Mouse (Mus musculus) myocyte (in vitro differentiated cells): ENCODE results near the gene Klrc2. TPM values are rescaled to one million over a fixed set of nuclear protein-coding genes. Genes with fewer than 3 reads are reported as not detected.
"Not testable (repeated sequence)": the region's sequence is repeated elsewhere in the genome, so short reads cannot be mapped to it uniquely, and the experiment has no call there.

ENCODE experiments used
- H3K27me3 ChIP-seq: one replicate; pipeline ENCODE4 v1.6.1; 2011; ENCODE audit not compliant: control insufficient read depth, insufficient read depth, insufficient read length
- H3K36me3 ChIP-seq: one replicate; pipeline ENCODE4 v1.6.1; 2011; ENCODE audit not compliant: control insufficient read depth, insufficient read depth
- H3K4me2 ChIP-seq: one replicate; pipeline ENCODE4 v1.6.1; 2011; ENCODE audit warnings: low read depth, control low read depth
- H3K4me3 ChIP-seq: one replicate; pipeline ENCODE4 v1.5.1; 2011; ENCODE audit warnings: mild to moderate bottlenecking, control low read depth, moderate library complexity
- H3K79me2 ChIP-seq: one replicate; pipeline ENCODE4 v1.6.1; 2011; ENCODE audit not compliant: control insufficient read depth, insufficient read depth
- H3ac ChIP-seq: one replicate; pipeline ENCODE4 v1.6.1; 2011; ENCODE audit not compliant: control insufficient read depth, insufficient read length
- CEBPB ChIP-seq: IDR thresholded peaks from 2 replicates; pipeline ENCODE4 v1.6.1; 2011; ENCODE audit warnings: mild to moderate bottlenecking, moderate library complexity; ENCODE audit not compliant: poor library complexity, insufficient read depth, severe bottlenecking
- E2F4 ChIP-seq: IDR thresholded peaks from one replicate; pipeline ENCODE4 v1.6.1; 2011; ENCODE audit warnings: mild to moderate bottlenecking, control low read depth, moderate library complexity; ENCODE audit not compliant: insufficient read depth
- MAX ChIP-seq: IDR thresholded peaks from one replicate; pipeline ENCODE4 v1.6.1; 2011; ENCODE audit warnings: low read depth, mild to moderate bottlenecking, control low read depth
- MYOD1 ChIP-seq, 3 experiments: IDR thresholded peaks; one replicate each; pipeline ENCODE4 v1.6.1; 2011; ENCODE audit warnings: control low read depth in 2 of 3, low read depth in 2 of 3, mild to moderate bottlenecking in 2 of 3, moderate library complexity in 1 of 3; ENCODE audit not compliant: insufficient read length in 2 of 3, control insufficient read depth in 1 of 3
- MYOG ChIP-seq, 3 experiments: IDR thresholded peaks; one replicate each; pipeline ENCODE4 v1.6.1; 2011; ENCODE audit warnings: control low read depth in 2 of 3, low read depth in 2 of 3, mild to moderate bottlenecking in 2 of 3; ENCODE audit not compliant: insufficient read length in 2 of 3, control insufficient read depth in 1 of 3, insufficient read depth in 1 of 3
- POLR2A ChIP-seq: IDR thresholded peaks from one replicate; pipeline ENCODE4 v1.6.1; 2011; ENCODE audit warnings: low read depth, mild to moderate bottlenecking, control low read depth, moderate library complexity; ENCODE audit not compliant: insufficient read length
- POLR2AphosphoS2 ChIP-seq: IDR thresholded peaks from one replicate; pipeline ENCODE4 v1.6.1; 2011; ENCODE audit warnings: low read depth, control low read depth; ENCODE audit not compliant: insufficient read length
- TCF12 ChIP-seq: IDR thresholded peaks from one replicate; pipeline ENCODE4 v1.6.1; 2011; ENCODE audit warnings: mild to moderate bottlenecking, control low read depth; ENCODE audit not compliant: poor library complexity, insufficient read depth, severe bottlenecking
- TCF3 ChIP-seq: IDR thresholded peaks from one replicate; pipeline ENCODE4 v1.6.1; 2011; ENCODE audit warnings: low read depth, control low read depth; ENCODE audit not compliant: insufficient read length
- USF1 ChIP-seq: IDR thresholded peaks from one replicate; pipeline ENCODE4 v1.6.1; 2011; ENCODE audit warnings: low read depth, mild to moderate bottlenecking, control low read depth, moderate library complexity
- polyA plus RNA-seq: library from polyadenylated mRNA; unstranded; fragments of >200 nt; fragmentation: generic; extraction: Trizol; gene quantifications from one replicate; pipeline ENCODE4 v1.2.1, GENCODE M21; 2012; ENCODE audit warnings: missing spikeins

Klrc2 gene
- polyA plus RNA-seq: not detected

- not testable (repeated sequence) for H3K79me2 ChIP-seq, H3K27me3 ChIP-seq, H3K4me3 ChIP-seq, H3K36me3 ChIP-seq, H3K4me2 ChIP-seq, H3ac ChIP-seq
These were observed at the start of gene Klrc2 for GRCm38 (mm10) chr6:129660589-129660988. Gene Klrc2 (minus strand): TSS chr6:129660689.

DNA sequence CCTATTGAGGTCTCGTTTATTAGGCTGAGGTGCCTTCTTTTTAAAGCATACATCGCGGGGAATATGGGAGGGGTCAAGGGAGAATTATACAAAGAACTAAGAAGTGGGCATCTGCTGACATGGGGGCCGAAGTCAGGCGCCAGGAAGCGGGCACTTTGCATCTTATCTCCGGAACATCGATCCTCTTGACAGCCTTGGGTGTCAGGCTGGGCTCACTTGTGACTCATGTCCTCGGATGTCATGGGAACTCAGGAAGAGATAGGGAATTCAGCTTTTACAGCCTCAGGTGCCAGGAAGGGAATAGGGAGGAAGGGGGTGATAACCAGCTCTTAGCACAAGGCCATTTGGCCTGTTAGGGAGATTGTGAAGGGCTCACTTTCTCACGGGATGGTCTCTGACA, 30.9 kb upstream of the Klrc2 start:
- not testable (repeated sequence) for H3K4me3 ChIP-seq, H3K27me3 ChIP-seq, H3K36me3 ChIP-seq, H3ac ChIP-seq, H3K4me2 ChIP-seq, H3K79me2 ChIP-seq

DNA sequence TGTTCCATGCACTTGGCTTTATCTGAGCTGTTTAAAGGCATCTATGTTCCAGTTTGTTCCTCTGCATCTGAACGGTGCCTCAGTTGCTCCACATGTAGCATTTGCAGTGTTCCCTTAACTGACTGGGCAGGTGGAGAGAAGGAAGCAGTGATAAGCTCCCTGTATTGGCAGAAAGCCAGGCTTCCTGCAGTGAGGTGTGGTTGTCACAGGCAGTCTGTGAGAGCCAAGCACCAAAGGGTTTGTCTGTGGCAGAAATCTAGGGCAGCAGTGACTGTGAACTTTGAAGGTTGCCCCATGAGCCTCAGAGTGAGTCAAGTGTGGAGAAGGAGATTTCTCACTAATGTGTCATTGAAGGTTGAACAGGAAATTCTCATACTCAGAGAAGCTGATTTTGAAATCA, 19.9 kb upstream of the Klrc2 start:
- no peak for TF ChIP-seq MAX
- no peak for TF ChIP-seq TCF3
- TF ChIP-seq TCF12: no peak
- TF ChIP-seq MYOG (IDR thresholded peaks at IDR 0.05; ENCODE audit: control insufficient read depth in 1 of 3, insufficient read depth in 1 of 3, insufficient read length in 2 of 3, low read depth in 2 of 3): no peak
- no peak for TF ChIP-seq CEBPB
- TF ChIP-seq E2F4: no peak
- no peak for TF ChIP-seq USF1

DNA sequence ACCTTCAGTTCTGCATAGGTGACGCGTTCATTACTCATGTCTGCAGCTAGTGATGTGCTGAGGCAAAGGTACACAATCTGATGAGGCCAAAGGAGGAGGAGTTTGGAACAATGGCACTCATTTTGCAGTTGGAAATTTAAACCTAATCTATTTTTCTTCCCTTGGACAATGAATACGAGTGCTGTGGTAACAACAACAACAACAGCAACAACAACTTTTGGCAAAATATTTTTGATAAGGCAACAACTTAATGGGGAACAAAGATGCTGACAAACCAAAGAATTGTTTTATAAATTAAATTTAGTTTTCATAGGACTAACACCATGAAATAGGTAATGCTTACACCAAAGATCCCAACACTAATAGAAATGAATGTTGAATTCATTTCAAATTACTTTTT, 18.4 kb upstream of the Klrc2 start, which contains the start of gene Klrc1:
TSS of gene Klrc1 (minus strand) at position 101 of the 400 bp plus-strand sequence.
- H3K36me3 ChIP-seq: no peaks in the 10 kb centered on the region
- no peaks in the 10 kb centered on the region for H3K27me3 ChIP-seq
- no peaks in the 10 kb centered on the region for H3K79me2 ChIP-seq
- H3K4me3 ChIP-seq: no peak within 1 kb of the TSS
- TF ChIP-seq POLR2A (no peak), MYOD1 (IDR thresholded peaks at IDR 0.05; ENCODE audit: control insufficient read depth in 1 of 3, insufficient read length in 2 of 3, low read depth in 2 of 3) (no peak), POLR2AphosphoS2 (no peak)
- no peak within 1 kb of the TSS for H3K4me2 ChIP-seq
- no peak within 1 kb of the TSS for H3ac ChIP-seq

More for the DNA sequence above, 19.9 kb upstream of the Klrc2 start:
- H3ac ChIP-seq: no peak overlapping the region
- H3K4me3 ChIP-seq: no peak overlapping the region
- H3K36me3 ChIP-seq: no peaks in the 10 kb centered on the region
- H3K4me2 ChIP-seq: no peak overlapping the region
- no peaks in the 10 kb centered on the region for H3K27me3 ChIP-seq
- no peaks in the 10 kb centered on the region for H3K79me2 ChIP-seq

- not testable (repeated sequence) for H3K4me2 ChIP-seq, H3K36me3 ChIP-seq, H3K79me2 ChIP-seq, H3K4me3 ChIP-seq, H3ac ChIP-seq, H3K27me3 ChIP-seq
These were observed 812 bp upstream of the Klrc2 start for GRCm38 (mm10) chr6:129661301-129661700.

- not testable (repeated sequence) for H3ac ChIP-seq, H3K79me2 ChIP-seq, H3K4me2 ChIP-seq, H3K4me3 ChIP-seq, H3K27me3 ChIP-seq, H3K36me3 ChIP-seq
These were observed 16.4 kb downstream of the Klrc2 start for GRCm38 (mm10) chr6:129644054-129644453.

DNA sequence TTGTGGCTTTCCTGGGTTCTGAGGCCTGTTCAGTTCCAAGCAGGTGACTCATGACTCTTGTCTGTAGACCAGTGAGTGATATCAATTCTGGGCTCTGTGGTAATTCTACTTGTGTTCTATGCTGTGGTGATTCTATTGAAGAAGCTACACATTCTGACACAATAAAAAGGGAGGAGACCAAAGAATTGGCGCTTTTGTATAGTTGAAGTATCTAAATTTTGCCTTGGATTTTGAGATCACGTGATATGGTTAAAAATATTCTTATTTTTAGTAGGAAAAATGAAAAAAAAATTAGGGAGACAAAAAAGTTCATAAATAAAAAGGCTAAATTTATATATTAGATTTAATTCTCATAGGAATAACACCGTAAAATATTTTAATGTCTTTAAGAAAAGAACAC, 17.3 kb downstream of the Klrc2 start, which contains the start of gene Klrc3:
TSS of gene Klrc3 (minus strand) at position 101 of the 400 bp plus-strand sequence.
- not testable (repeated sequence) for H3K27me3 ChIP-seq, H3K4me2 ChIP-seq, H3K36me3 ChIP-seq, H3K4me3 ChIP-seq, H3ac ChIP-seq, H3K79me2 ChIP-seq

DNA sequence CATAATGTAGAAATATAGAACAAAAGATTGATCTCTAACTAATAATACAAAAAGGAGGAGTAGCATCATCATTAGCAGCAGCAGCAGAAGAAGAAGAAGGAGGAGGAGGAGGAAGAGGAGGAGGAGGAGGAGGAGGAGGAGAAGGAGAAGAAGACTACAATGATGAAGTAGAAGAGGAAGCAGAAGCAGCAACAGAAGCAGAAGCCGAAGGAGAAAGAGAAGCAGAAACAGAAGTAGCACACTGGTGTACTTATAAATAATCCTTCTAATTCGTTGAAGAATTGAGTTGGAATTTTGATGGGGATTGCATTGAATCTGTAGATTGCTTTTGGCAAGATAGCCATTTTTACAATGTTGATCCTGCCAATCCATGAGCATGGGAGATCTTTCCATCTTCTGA, 29.4 kb downstream of the Klrc2 start:
- H3ac ChIP-seq, H3K79me2 ChIP-seq, H3K27me3 ChIP-seq, H3K4me3 ChIP-seq, H3K36me3 ChIP-seq, H3K4me2 ChIP-seq: not testable (repeated sequence)
